Mouse (Mus musculus) megakaryocyte, embryonic 14.5 days (primary cell): Measurements from ENCODE around the gene Gbgt1. TPM values are rescaled to one million over a fixed set of nuclear protein-coding genes. Genes with fewer than 3 reads are reported as not detected.

ENCODE experiments used
- H3K27me3 ChIP-seq: replicated peaks from 2 replicates; pipeline ENCODE3; 2012; ENCODE audit warnings: inconsistent platforms
- H3K36me3 ChIP-seq: replicated peaks from 2 replicates; pipeline ENCODE3; 2012; ENCODE audit warnings: low read length, inconsistent platforms, mixed read lengths
- H3K4me1 ChIP-seq: 2 replicates; pipeline ENCODE4 v1.6.1; 2012; ENCODE audit warnings: inconsistent platforms
- H3K4me3 ChIP-seq: replicated peaks from 2 replicates; pipeline ENCODE3; 2012; ENCODE audit warnings: moderate library complexity, mild to moderate bottlenecking, inconsistent platforms
- H3K9me3 ChIP-seq: 2 replicates; pipeline ENCODE4 v1.6.1; 2012; ENCODE audit warnings: inconsistent platforms
- FLI1 ChIP-seq: IDR thresholded peaks from 2 replicates; pipeline ENCODE4 v1.6.1; 2012; ENCODE audit warnings: low read length, inconsistent platforms, mixed read lengths
- GATA1 ChIP-seq: IDR thresholded peaks from 3 replicates; pipeline ENCODE4 v1.6.1; 2012; ENCODE audit warnings: mixed read lengths, low read length, inconsistent platforms, borderline replicate concordance
- polyA plus RNA-seq: library from polyadenylated mRNA; stranded (reverse); fragments of >175 nt; gene quantifications from 2 replicates; pipeline ENCODE4 v1.2.3, GENCODE M21; 2012; ENCODE audit warnings: low replicate concordance; ENCODE audit not compliant: insufficient read depth

The Gbgt1 gene
- polyA plus RNA-seq, 1 experiment, result 0.85 TPM

DNA sequence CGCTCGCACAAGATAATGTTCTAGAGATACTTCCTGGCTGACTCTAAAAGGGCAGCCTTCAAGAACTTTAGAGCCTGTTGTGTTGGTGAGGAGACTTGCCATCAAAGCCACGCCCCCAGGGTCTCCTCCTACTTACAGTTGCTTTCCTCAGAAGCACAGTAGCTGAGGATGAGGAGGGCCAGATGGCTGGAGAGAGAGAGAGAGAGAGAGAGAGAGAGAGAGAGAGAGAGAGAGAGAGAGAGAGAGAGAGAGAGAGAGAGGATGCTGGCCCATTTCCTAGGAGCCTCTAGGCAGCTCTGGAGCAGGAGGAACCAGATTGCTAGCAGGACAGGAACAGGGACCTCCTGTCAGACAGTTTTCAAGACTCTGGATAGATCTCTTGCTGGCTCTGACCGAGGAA lies 39.5 kb downstream of the Gbgt1 start:
- H3K27me3 ChIP-seq, result peaks cover 72% of the 10 kb centered on the region
- peaks cover 9% of the 10 kb centered on the region for H3K36me3 ChIP-seq
- H3K4me3 ChIP-seq, result peak overlapping the region; percentile 40
- H3K9me3 ChIP-seq, result no peaks in the 10 kb centered on the region
- peaks cover 96% of the 10 kb centered on the region for H3K4me1 ChIP-seq
- no peak for TF ChIP-seq GATA1
- no peak for TF ChIP-seq FLI1

DNA sequence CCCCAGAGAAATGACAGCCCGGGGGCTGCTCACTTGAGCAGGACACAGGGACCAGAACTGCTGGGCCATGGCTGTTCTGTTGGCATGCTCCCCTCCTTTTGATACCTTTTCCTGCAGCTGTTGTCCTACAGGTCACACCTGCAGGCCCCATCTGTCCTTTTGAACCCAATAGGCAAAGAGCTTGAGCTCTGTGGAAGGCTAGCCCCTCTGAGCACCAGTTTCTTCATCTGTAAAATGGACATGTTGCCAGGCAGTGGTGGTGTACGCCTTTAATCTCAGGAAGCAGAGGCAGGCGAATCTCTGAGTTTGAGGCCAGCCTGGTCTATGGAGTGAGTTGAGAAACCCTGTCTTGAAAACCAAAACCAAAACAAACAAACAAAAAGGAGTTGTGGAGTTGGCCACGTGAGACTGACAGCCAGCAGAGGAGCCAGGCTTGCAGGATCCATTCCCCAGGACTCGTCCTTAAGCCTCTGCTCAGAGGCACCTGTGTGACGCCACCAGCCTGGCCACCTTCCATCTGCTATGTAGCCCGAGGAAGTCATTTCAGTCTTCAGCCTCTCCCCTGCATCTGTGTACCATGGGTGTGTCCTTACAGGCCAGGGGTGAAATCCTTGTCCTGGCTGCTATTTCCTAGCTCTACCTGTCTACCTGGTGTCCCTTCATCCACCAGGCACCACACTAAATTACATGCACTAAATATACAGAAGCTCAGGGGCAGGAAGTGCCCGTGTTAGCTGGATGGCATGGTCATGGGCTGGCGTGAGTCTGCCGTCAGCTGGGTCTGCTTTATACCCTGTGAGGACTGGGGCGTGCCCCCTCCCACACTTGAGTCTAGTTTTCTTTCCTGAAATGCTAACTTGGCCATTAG lies 40.3 kb downstream of the Gbgt1 start:
- Histone ChIP-seq H3K4me1 (peaks cover 93% of the 10 kb centered on the region), H3K27me3 (peaks cover 74% of the 10 kb centered on the region), H3K4me3 (peak overlapping the region; percentile 31), H3K9me3 (no peaks in the 10 kb centered on the region), H3K36me3 (peaks cover 16% of the 10 kb centered on the region)
- TF ChIP-seq GATA1, result no peak

DNA sequence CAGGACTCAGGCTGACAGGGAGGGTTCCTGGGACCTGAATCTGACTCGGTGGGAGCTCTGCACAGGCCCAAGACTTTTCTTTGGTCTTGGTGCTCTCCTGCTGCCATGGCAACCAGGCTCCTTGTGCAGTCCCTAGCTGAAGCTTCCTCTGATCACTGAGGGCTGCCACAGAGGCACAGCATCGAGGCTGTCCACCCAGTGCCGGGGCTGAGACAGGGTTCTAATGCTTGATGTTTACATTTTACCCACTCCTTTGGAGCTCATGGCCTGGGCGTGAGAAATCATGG lies 40.9 kb downstream of the Gbgt1 start:
- no peak overlapping the region for H3K4me3 ChIP-seq

DNA sequence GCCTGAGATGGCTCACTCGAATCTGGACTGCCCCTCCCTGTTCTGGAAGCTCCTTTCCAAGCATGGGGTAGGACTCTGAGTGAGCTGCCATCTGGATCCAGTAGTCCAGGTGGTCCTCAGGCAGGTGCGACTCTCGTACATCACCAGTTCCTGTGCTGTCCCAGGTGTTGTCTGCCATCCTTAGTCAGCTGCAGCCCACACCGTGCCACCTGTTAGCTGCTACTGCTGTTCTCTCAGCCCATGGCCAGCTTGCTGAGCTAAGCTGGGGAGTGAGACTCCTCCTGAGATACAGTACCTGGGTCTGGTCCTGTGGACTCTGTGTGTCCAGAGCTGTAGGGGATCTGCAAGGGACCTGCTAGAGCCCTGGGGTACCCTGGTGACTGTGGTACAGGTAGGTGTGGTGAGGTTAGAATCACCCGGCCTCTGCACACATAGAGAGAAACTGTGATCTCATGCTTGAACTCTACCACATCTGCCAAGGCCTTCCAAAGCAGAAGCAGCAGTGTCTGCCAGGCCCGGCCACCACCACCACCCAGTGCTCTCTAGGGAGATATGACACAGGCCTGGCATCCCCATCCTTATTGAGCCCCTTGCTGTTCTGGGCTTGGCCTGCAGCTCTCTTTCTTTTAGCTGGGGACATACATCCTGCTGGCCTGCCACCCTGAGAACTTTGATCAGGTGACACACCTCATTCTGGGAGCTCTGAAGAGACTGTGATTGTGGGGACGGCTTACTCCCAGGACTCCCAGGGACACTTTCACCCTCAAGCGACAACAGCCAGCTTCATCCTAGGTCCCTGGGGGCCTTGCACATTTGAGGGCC lies 41.5 kb downstream of the Gbgt1 start:
- Histone ChIP-seq H3K36me3 (peaks cover 27% of the 10 kb centered on the region), H3K27me3 (peaks cover 85% of the 10 kb centered on the region), H3K9me3 (no peaks in the 10 kb centered on the region), H3K4me1 (peaks cover 81% of the 10 kb centered on the region), H3K4me3 (peak overlapping the region; percentile 44)
- TF ChIP-seq GATA1, result no peak
- TF ChIP-seq FLI1, result no peak

More for the DNA sequence above, 40.9 kb downstream of the Gbgt1 start:
- Histone ChIP-seq H3K27me3 (peaks cover 80% of the 10 kb centered on the region), H3K9me3 (no peaks in the 10 kb centered on the region), H3K4me1 (peaks cover 87% of the 10 kb centered on the region), H3K36me3 (peaks cover 22% of the 10 kb centered on the region)
- TF ChIP-seq FLI1 (no peak), GATA1 (no peak)

DNA sequence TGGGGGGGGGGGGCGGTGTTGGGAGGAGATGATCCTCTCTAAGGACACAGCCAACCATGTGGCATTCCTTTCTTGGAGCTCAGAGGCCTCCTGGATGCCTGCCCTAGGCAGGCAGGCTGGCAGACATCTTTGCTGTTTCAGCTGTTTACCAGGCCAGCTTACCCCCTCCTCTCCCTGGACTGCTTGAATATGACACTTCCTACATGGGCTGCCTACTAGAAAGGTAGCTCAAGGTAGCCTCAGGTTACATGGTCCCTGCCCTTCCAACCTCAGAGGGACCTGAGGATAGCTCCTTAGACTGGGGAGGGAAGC lies 42.1 kb downstream of the Gbgt1 start:
- Histone ChIP-seq H3K27me3 (peaks cover 86% of the 10 kb centered on the region), H3K36me3 (peaks cover 33% of the 10 kb centered on the region), H3K4me1 (peaks cover 75% of the 10 kb centered on the region), H3K9me3 (no peaks in the 10 kb centered on the region), H3K4me3 (no peak overlapping the region)
- TF ChIP-seq GATA1, result no peak
- no peak for TF ChIP-seq FLI1

DNA sequence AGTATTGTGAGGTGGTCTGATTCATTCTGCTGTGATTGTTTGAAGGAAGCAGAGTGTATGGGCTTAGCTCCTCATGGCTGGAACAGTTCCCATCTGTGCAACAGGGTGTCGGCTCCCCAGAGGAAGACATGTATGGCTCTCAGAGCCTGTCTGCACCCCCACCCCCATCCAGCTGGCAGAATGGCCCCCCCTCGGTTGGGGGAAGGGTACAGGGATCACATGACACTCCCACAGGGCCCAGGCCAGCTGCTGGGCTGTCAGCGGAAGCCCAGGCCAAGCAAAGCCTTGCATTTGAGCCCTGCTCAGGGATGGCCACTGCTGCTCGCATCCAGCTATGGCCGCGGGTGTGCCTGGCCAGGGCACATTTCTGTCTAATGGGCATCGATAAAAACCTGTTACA lies 42.5 kb downstream of the Gbgt1 start:
- peaks cover 71% of the 10 kb centered on the region for H3K4me1 ChIP-seq

DNA sequence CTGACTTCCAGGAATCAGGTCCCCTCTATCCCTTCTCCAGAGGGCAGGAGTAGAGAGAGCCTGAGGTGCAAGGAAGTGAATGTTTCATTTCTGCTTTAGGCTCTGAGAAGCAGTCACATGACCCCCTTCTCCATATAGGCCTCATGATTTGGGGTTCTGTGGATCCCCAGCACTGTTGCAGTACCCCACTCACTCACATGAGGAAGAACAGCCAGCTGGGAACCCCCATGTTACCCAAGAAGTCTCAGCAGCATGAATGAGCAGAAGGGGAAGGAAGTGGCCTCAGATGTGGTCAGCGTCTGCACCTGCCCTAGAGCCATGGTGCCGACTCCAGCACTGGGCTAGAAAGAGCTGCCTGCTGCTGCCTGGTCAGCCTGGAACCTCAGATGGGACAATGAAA lies 43.3 kb downstream of the Gbgt1 start:
- Histone ChIP-seq H3K9me3 (no peaks in the 10 kb centered on the region), H3K27me3 (peaks cover 86% of the 10 kb centered on the region), H3K4me3 (peak overlapping the region; percentile 72), H3K36me3 (peaks cover 45% of the 10 kb centered on the region), H3K4me1 (peaks cover 67% of the 10 kb centered on the region)
- TF ChIP-seq GATA1 (no peak), FLI1 (no peak)

More for the DNA sequence above, 42.5 kb downstream of the Gbgt1 start:
- Histone ChIP-seq H3K4me3 (peak overlapping the region; percentile 65), H3K27me3 (peaks cover 86% of the 10 kb centered on the region), H3K9me3 (no peaks in the 10 kb centered on the region), H3K36me3 (peaks cover 37% of the 10 kb centered on the region)
- TF ChIP-seq FLI1 (no peak), GATA1 (no peak)

DNA sequence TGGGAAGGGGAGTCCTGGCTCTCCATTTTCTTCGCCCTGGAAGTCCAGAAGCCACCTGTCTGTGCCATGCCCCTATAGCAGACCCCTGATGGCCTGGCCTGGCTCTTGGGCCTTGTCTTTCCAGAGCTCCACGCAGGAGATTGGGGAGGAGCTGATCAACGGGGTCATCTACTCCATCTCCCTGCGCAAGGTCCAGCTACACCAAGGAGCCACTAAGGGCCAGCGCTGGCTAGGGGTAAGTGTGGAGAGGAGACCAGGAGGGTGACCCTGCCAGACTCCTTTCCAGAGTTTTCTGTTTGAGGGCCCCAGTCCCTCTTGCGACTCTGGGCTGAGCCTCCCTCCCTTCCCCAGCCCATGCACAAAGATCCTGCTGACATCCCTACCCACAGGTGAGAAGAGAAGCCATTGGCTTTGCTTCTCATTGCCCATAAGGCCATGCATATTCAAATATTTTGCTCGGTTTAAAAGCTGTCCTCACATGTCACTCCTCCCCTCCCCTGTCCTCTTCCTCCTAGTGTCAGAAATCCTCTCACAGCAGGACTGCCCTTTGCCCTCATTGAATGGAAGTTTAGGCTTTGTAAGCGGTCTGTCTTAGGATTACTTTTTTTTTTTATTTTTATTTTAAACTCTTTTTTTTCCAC lies 44.0 kb downstream of the Gbgt1 start:
- TF ChIP-seq FLI1 (no peak), GATA1 (no peak)
- Histone ChIP-seq H3K36me3 (peaks cover 52% of the 10 kb centered on the region), H3K9me3 (no peaks in the 10 kb centered on the region), H3K4me1 (peaks cover 66% of the 10 kb centered on the region), H3K27me3 (peaks cover 86% of the 10 kb centered on the region), H3K4me3 (no peak overlapping the region)

DNA sequence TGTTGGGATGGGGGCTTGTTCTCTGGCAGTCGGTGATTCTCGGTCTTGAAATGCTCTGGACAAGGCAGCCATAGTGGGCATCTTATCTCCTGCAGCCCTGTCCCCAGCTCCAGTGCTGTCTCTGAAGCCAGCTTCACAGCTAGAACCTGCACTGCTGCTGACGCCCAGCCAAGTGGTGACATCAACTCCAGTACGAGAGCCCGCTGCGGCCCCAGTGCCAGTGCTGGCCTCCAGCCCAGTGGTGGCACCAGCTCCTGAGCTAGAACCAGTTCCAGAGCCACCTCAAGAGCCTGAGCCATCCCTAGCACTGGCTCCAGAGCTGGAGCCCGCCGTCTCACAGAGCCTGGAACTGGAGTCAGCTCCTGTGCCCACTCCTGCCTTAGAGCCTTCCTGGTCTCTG lies 47.2 kb downstream of the Gbgt1 start:
- TF ChIP-seq GATA1, result no peak
- no peak for TF ChIP-seq FLI1
- peaks cover 61% of the 10 kb centered on the region for H3K4me1 ChIP-seq
- H3K36me3 ChIP-seq, result peaks cover 78% of the 10 kb centered on the region
- no peaks in the 10 kb centered on the region for H3K9me3 ChIP-seq
- H3K27me3 ChIP-seq, result peaks cover 73% of the 10 kb centered on the region
- H3K4me3 ChIP-seq, result no peak overlapping the region

DNA sequence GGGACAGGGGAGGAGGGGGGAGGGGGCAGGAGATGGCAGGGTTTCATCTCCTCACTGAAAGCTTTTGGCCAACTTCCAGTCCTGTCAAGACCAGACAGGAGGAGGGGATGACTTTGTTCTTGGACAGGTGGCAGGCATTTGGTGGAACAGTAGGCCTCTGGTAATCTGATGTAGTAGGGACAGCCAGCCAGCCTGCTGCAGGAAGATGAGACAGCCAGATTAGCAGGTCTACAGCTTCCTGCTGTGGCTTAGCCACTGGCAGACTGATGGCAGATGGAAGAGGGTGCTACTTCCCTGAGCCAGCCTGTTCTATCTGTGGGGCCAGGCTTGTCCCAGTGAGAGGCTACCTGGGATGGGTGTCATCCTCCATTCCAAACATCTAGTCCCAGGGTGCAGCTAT lies 49.3 kb downstream of the Gbgt1 start:
- Histone ChIP-seq H3K27me3 (peaks cover 65% of the 10 kb centered on the region), H3K36me3 (peaks cover 94% of the 10 kb centered on the region), H3K9me3 (no peaks in the 10 kb centered on the region), H3K4me1 (peaks cover 56% of the 10 kb centered on the region), H3K4me3 (peak overlapping the region; percentile 42)
- no peak for TF ChIP-seq FLI1
- no peak for TF ChIP-seq GATA1
